Mouse (Mus musculus) spleen, adult 2 months (tissue): ENCODE measurements around the gene Abca14. TPM values are rescaled to one million over a fixed set of nuclear protein-coding genes. Genes with fewer than 3 reads are reported as not detected.

ENCODE experiments used
- DNase-seq, 2 experiments: peaks; one replicate each; pipeline versions ENCODE4 v3.0.0 to v3.0.0-alpha.2; 2012 to 2021; ENCODE audit warnings: low spot score in 2 of 2, low read depth in 1 of 2
- H3K27ac ChIP-seq: fragments of 200-500 bp; 2 replicates; pipeline ENCODE4 v1.5.1; 2012; ENCODE audit warnings: low read length, inconsistent platforms; ENCODE audit not compliant: insufficient read depth
- H3K27me3 ChIP-seq: fragments of 200-500 bp; 2 replicates; pipeline ENCODE4 v1.6.1; 2012; ENCODE audit warnings: mild to moderate bottlenecking, moderate library complexity, low read length, inconsistent platforms; ENCODE audit not compliant: control insufficient read depth, insufficient read depth
- H3K36me3 ChIP-seq: fragments of 200-500 bp; 2 replicates; pipeline ENCODE4 v1.6.1; 2012; ENCODE audit warnings: mild to moderate bottlenecking, low read length, inconsistent platforms; ENCODE audit not compliant: control insufficient read depth, insufficient read depth
- H3K4me1 ChIP-seq: fragments of 200-500 bp; 2 replicates; pipeline ENCODE4 v1.6.1; 2011; ENCODE audit warnings: inconsistent platforms; ENCODE audit not compliant: control insufficient read depth, insufficient read depth, insufficient read length
- H3K4me3 ChIP-seq: fragments of 200-500 bp; 2 replicates; pipeline ENCODE4 v1.5.1; 2011; ENCODE audit warnings: mild to moderate bottlenecking, inconsistent platforms; ENCODE audit not compliant: insufficient read depth, insufficient read length; ENCODE audit errors: extremely low read depth
- CTCF ChIP-seq: fragments of 200-500 bp; IDR thresholded peaks from 2 replicates; pipeline ENCODE4 v1.5.1; 2011; ENCODE audit warnings: mild to moderate bottlenecking, inconsistent platforms; ENCODE audit not compliant: insufficient read depth, insufficient read length, insufficient replicate concordance; ENCODE audit errors: extremely low read depth
- POLR2A ChIP-seq: fragments of 200-500 bp; IDR thresholded peaks from 2 replicates; pipeline ENCODE4 v1.6.1; 2011; ENCODE audit warnings: low read depth, low read length, inconsistent platforms
- WGBS: fragments of 180-500 bp; shearing (Covaris S2); methylation state at CpG from one replicate; pipeline ENCODE4 v1.1.7; 2018; 5-methylcytosine and 5-hydroxymethylcytosine counted together
- polyA plus RNA-seq: library from polyadenylated mRNA; depleted of rRNA; stranded (reverse); fragments of >200 nt; gene quantifications from 2 replicates; pipeline ENCODE4 v1.2.3, GENCODE M21; 2012; rRNA removed

The Abca14 gene
- not detected in 2 replicates for polyA plus RNA-seq

- Histone ChIP-seq H3K36me3 (no peaks in the 10 kb centered on the region), H3K27me3 (no peaks in the 10 kb centered on the region), H3K4me3 (no peak within 1 kb of the TSS), H3K27ac (no peak within 1 kb of the TSS), H3K4me1 (no peaks in the 10 kb centered on the region)
- DNase-seq: no peak
- 14% methylated on average over 26 of the region's 26 CpGs for WGBS
- 0 out of 2 replicates have a peak, but pooled peaks have one; percentile 27 for TF ChIP-seq CTCF
- TF ChIP-seq POLR2A: no peak
Observed at GRCm38 (mm10) chr7:120203789-120204188, at the start of gene Abca14. Abca14 (plus strand) TSS chr7:120203961.

DNA sequence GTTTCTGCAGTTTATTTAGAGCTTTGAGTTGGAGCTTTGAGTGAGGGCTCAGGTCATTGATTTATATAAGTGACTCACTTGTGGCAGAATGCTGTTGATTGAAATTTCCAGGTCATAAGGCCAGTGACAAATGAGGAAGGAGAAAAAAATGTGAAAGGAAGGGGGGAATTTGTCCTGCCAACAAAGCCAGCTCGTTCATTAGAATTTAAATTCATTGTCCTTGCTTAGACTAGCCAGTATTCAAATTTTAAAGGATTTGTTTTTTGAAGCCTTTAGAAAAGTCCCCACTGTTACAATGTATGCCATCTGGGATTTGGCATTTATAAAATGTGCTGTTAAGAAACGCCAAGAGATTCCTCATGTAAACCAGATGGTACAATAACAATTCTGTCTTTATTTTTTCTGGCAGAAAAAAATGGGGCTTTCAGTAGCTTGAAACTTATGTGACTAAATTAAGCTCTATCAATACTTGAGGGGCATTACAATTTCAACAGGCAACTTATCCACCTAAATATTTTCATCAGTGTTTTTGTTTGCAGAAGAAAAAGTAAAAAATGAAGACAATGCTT, 46.8 kb upstream of the Abca14 start:
- TF ChIP-seq POLR2A: no peak
- no peak for TF ChIP-seq CTCF
- Histone ChIP-seq H3K27me3 (no peaks in the 10 kb centered on the region), H3K4me1 (no peaks in the 10 kb centered on the region), H3K27ac (no peak overlapping the region), H3K4me3 (no peak overlapping the region), H3K36me3 (no peaks in the 10 kb centered on the region)
- DNase-seq: no peak
- 42% methylated on average over 2 of the region's 2 CpGs for WGBS

- no peak overlapping the region for H3K4me3 ChIP-seq
- H3K36me3 ChIP-seq: no peaks in the 10 kb centered on the region
- H3K27me3 ChIP-seq: no peaks in the 10 kb centered on the region
- DNase-seq: no peak
- TF ChIP-seq POLR2A: no peak
- TF ChIP-seq CTCF: no peak
- H3K27ac ChIP-seq: no peak overlapping the region
- 67% methylated on average over 5 of the region's 5 CpGs for WGBS
- H3K4me1 ChIP-seq: no peaks in the 10 kb centered on the region
Observed at GRCm38 (mm10) chr7:120157575-120158061, 46.1 kb upstream of the Abca14 start.

DNA sequence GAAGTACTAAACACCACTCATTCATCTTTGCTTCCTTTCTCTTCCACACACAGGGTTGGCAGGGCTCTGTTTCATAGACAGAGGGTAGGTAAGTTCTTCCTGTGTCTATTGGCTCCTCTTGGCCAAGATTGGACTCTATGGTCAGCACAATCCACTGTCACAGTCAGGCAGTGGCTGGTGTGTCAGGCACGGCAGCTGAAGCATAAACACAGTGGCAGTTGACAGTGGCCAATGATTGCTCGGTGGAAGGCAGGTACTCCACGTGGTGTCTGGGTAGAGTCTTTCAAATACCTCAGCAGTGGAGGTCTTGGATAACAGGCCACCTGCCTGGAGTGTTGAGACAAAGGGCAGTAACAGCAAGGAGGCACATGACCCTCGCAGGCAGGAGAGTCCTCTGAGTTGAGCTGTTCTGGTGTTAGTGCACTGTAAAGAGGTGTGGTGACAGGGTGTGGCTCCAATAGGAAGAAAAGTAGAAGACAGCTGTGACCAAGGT, 45.6 kb upstream of the Abca14 start:
- Histone ChIP-seq H3K4me1 (no peaks in the 10 kb centered on the region), H3K4me3 (no peak overlapping the region), H3K36me3 (no peaks in the 10 kb centered on the region), H3K27ac (no peak overlapping the region), H3K27me3 (no peaks in the 10 kb centered on the region)
- WGBS: 62% methylated on average over 4 of the region's 4 CpGs
- no peak for TF ChIP-seq CTCF
- no peak for TF ChIP-seq POLR2A
- no peak for DNase-seq

- H3K4me3 ChIP-seq: no peak overlapping the region
- DNase-seq: no peak
- 91% methylated on average over 11 of the region's 11 CpGs for WGBS
- no peaks in the 10 kb centered on the region for H3K27me3 ChIP-seq
- H3K36me3 ChIP-seq: no peaks in the 10 kb centered on the region
- no peak overlapping the region for H3K27ac ChIP-seq
- H3K4me1 ChIP-seq: no peaks in the 10 kb centered on the region
- no peak for TF ChIP-seq CTCF
- no peak for TF ChIP-seq POLR2A
Observed at GRCm38 (mm10) chr7:120163581-120164251, 40.0 kb upstream of the Abca14 start.

DNA sequence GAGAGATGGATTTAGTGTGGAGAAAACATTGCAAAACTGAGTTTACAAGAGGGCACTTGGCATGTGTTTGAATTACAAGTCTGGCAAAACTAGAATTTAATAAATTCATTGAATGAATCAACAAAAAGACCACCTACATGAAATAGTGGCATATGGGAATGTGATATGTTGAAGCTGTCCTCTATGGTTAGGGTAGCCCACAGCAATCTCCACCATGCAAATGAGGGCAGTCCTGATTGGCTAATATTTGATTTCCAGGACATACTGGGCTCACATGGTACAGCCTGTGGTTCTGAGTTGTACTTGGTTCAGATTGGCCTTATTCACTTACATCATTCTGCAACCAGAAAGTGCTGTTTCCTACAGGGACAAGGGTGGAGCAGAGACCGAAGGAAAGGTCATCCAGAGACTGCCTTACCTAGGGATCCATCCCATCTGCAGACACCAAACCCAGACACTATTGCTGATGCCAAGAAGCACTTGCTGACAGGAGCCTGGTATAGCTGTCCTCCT, 31.5 kb upstream of the Abca14 start:
- DNase-seq: no peak
- no peak for TF ChIP-seq POLR2A
- no peak for TF ChIP-seq CTCF
- H3K27ac ChIP-seq: no peak overlapping the region
- H3K27me3 ChIP-seq: no peaks in the 10 kb centered on the region
- H3K36me3 ChIP-seq: no peaks in the 10 kb centered on the region
- no peak overlapping the region for H3K4me3 ChIP-seq
- no peaks in the 10 kb centered on the region for H3K4me1 ChIP-seq
- 84% methylated on average over 1 of the region's 1 CpGs for WGBS
